Mouse (Mus musculus): Measurements from ENCODE around the gene Arl15. TPM values are rescaled to one million over a fixed set of nuclear protein-coding genes. Genes with fewer than 3 reads are reported as not detected.

Gene Arl15
- polyA plus RNA-seq, 1 experiment from 2014 or later = 1.5 TPM

DNA sequence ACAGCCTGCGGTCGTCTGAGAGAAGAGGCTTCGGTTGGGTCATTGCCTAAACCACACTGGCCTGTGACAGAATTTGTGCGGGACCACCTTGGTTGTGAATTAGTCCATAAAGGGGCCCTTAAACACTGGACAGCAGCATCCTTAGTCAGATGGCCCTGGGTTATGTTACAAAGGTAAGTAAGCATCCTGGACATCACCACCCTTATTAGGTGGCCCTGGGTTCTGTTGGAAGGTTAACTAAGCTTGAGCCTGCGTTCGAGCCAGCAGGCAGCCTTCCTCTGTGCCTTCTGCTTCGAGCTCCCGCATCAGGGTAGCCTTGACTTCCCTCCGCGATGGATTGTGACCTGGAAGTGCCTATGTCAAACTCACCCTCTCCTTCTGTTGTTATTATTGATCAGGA is 68.6 kb downstream of the Arl15 start:
- no peak for TF ChIP-seq EP300 (IDR thresholded peaks at IDR 0.05; ENCODE audit: low read depth)
- TF ChIP-seq CTCF (IDR thresholded peaks at IDR 0.05; ENCODE audit: low read depth) = no peak
- H3K4me1 ChIP-seq (ENCODE audit: insufficient read depth) = peaks cover 9% of the 10 kb centered on the region
- 82% methylated on average over 10 of the region's 10 CpGs for WGBS (ENCODE audit: insufficient replicate concordance)
- no peak overlapping the region for H3K9ac ChIP-seq (replicated peaks)
- DNase-seq (no peak), ATAC-seq (no peak)
- H3K27ac ChIP-seq (ENCODE audit: low read depth) = no peak overlapping the region
- H3K9me3 ChIP-seq (ENCODE audit: low read length) = no peaks in the 10 kb centered on the region
- H3K36me3 ChIP-seq (replicated peaks; ENCODE audit: insufficient read depth, low read length) = no peaks in the 10 kb centered on the region
- no peaks in the 10 kb centered on the region for H3K27me3 ChIP-seq (ENCODE audit: insufficient read depth, low read length)
- H3K4me2 ChIP-seq (ENCODE audit: low read depth, low read length) = no peak overlapping the region
- no peak overlapping the region for H3K4me3 ChIP-seq (ENCODE audit: low read depth, low read length)

DNA sequence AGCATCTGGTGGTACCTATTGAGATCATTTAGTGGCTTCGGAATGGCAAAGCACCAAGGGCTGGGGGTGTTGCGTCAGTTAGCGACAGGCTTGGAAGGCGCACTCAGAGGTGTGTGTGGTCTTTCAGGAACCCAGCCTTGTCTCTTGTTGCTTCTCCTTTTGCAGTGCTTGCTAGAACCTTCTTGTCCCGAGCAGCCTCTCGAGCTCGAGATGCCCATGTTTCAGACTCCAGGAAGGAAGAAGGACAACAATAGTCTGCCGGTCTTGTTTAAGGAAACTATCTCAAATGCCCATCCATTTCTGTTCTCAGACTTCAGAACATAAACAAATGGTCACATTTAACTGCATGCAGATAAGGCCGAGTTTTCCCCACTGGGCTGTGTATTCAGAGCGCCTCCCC is 69.4 kb downstream of the Arl15 start:
- peaks cover 9% of the 10 kb centered on the region; the same call in 1 of the 2 replicates for H3K4me1 ChIP-seq (ENCODE audit: insufficient read depth)
- no peak for ATAC-seq

DNA sequence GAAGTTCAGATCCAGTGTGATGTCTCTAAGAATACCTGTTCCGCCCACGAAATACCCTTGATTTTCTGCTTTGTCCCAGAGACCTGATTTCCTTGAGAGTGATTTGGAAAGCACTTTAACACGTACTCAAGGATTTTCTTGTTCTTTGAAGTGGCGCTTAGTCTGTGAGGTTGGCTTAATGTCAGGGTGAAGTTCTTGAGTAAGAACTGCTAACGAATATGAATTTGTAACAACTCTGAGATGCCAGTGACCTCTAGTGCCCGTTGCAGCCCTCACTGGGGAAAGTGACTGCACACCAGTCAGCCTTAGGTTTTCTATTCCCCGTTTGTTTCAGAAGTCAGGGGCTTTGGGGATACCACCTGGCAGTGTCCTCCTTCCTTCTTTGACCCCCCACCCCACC is 70.0 kb downstream of the Arl15 start:
- H3K4me3 ChIP-seq (ENCODE audit: low read depth, low read length) = no peak overlapping the region
- no peak overlapping the region for H3K4me2 ChIP-seq (ENCODE audit: low read depth, low read length)
- DNase-seq = no peak
- no peak overlapping the region for H3K27ac ChIP-seq (ENCODE audit: low read depth)
- no peak for ATAC-seq
- peak; percentile 47 for TF ChIP-seq CTCF (IDR thresholded peaks at IDR 0.05; ENCODE audit: low read depth)
- no peak for TF ChIP-seq EP300 (IDR thresholded peaks at IDR 0.05; ENCODE audit: low read depth)
- 63% methylated on average over 7 of the region's 7 CpGs for whole genome bisulfite sequencing (ENCODE audit: insufficient replicate concordance)
- no peaks in the 10 kb centered on the region for H3K9me3 ChIP-seq (ENCODE audit: low read length)
- no peaks in the 10 kb centered on the region for H3K27me3 ChIP-seq (ENCODE audit: insufficient read depth, low read length)
- no peaks in the 10 kb centered on the region for H3K36me3 ChIP-seq (replicated peaks; ENCODE audit: insufficient read depth, low read length)
- peaks cover 9% of the 10 kb centered on the region; the same call in 1 of the 2 replicates for H3K4me1 ChIP-seq (ENCODE audit: insufficient read depth)
- H3K9ac ChIP-seq (replicated peaks) = no peak overlapping the region

More for the DNA sequence above, 69.4 kb downstream of the Arl15 start:
- Histone ChIP-seq H3K9ac (replicated peaks) (no peak overlapping the region), H3K9me3 (ENCODE audit: low read length) (no peaks in the 10 kb centered on the region), H3K36me3 (replicated peaks; ENCODE audit: insufficient read depth, low read length) (no peaks in the 10 kb centered on the region), H3K27ac (ENCODE audit: low read depth) (no peak overlapping the region), H3K4me2 (ENCODE audit: low read depth, low read length) (no peak overlapping the region), H3K4me3 (ENCODE audit: low read depth, low read length) (no peak overlapping the region), H3K27me3 (ENCODE audit: insufficient read depth, low read length) (no peaks in the 10 kb centered on the region)
- DNase-seq = no peak
- 50% methylated on average over 10 of the region's 10 CpGs for WGBS (ENCODE audit: insufficient replicate concordance)
- TF ChIP-seq EP300 (IDR thresholded peaks at IDR 0.05; ENCODE audit: low read depth) = no peak
- no peak for TF ChIP-seq CTCF (IDR thresholded peaks at IDR 0.05; ENCODE audit: low read depth)

DNA sequence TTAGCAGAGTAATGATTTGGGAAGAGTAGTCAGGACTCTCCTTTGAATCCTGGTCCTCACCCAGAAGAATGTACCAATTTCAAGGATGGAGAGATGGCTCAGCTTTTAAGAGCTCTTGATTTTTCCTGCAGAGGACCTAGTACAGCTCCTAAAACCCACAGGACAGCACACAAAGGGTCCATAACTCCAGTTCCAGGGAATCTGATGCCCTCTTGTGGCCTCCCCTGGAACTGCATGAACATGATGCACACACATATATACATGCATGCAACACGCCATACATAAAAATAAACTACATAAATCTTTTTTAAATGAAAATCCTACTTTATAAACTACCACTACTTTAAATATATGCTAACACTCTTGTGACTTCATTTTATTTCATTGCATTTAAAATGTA is 70.6 kb downstream of the Arl15 start:
- Histone ChIP-seq H3K9me3 (ENCODE audit: low read length) (no peaks in the 10 kb centered on the region), H3K9ac (replicated peaks) (no peak overlapping the region), H3K27ac (ENCODE audit: low read depth) (no peak overlapping the region), H3K36me3 (replicated peaks; ENCODE audit: insufficient read depth, low read length) (no peaks in the 10 kb centered on the region), H3K4me2 (ENCODE audit: low read depth, low read length) (no peak overlapping the region), H3K4me1 (ENCODE audit: insufficient read depth) (peaks cover 7% of the 10 kb centered on the region; the same call in 1 of the 2 replicates), H3K4me3 (ENCODE audit: low read depth, low read length) (no peak overlapping the region), H3K27me3 (ENCODE audit: insufficient read depth, low read length) (no peaks in the 10 kb centered on the region)
- WGBS (ENCODE audit: insufficient replicate concordance) = 47% methylated on average over 1 of the region's 1 CpGs
- DNase-seq = peak; percentile 81
- peak; percentile 60; the same call in 1 of the 2 replicates for ATAC-seq
- TF ChIP-seq CTCF (IDR thresholded peaks at IDR 0.05; ENCODE audit: low read depth) (peak; percentile 89), EP300 (IDR thresholded peaks at IDR 0.05; ENCODE audit: low read depth) (no peak)

DNA sequence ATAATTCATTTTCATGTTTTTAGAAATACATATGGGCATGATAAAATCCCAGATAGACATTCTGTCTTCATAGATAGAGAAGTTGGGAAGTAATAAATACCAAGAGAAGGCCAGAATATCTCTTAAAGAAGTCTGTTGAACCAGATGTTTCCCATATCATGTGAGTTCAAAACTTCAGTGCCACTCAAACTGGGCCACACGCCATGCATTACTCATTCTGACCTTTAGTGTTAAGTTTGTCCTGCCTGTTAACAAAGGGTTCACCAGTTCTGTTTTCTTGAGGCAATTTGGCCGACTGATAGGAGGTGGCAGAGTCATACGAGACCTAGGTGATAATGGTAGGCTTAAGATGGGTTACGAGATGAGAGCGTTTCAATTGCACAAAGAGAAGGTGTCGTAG is 71.1 kb downstream of the Arl15 start:
- Histone ChIP-seq H3K4me1 (ENCODE audit: insufficient read depth) (peaks cover 7% of the 10 kb centered on the region; the same call in 1 of the 2 replicates), H3K27me3 (ENCODE audit: insufficient read depth, low read length) (no peaks in the 10 kb centered on the region), H3K4me2 (ENCODE audit: low read depth, low read length) (no peak overlapping the region), H3K4me3 (ENCODE audit: low read depth, low read length) (no peak overlapping the region), H3K9me3 (ENCODE audit: low read length) (no peaks in the 10 kb centered on the region), H3K36me3 (replicated peaks; ENCODE audit: insufficient read depth, low read length) (no peaks in the 10 kb centered on the region), H3K9ac (replicated peaks) (no peak overlapping the region), H3K27ac (ENCODE audit: low read depth) (no peak overlapping the region)
- DNase-seq (no peak), ATAC-seq (peak; percentile 22; the same call in 1 of the 2 replicates)
- 61% methylated on average over 6 of the region's 6 CpGs for WGBS (ENCODE audit: insufficient replicate concordance)
- TF ChIP-seq CTCF (IDR thresholded peaks at IDR 0.05; ENCODE audit: low read depth) = no peak
- TF ChIP-seq EP300 (IDR thresholded peaks at IDR 0.05; ENCODE audit: low read depth) = no peak

DNA sequence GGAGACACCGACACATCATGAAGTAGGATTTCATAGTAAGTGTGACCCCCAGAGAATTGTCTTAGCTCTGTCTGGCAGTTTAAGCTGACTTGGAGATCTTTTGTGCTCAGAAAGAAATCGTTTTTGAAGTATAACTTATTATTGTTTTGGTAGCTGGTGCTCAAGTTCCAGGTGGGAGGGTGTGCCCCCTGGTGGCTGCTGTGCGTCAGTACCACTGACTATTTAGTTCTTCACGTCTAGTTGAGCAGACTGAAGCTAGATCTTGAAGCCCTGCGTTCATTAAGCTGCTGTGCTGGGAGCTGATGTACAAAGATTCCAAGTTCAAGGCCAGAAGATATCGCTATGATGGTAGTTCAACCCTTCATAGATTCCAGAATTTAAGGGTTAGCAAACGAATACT is 71.5 kb downstream of the Arl15 start:
- H3K27ac ChIP-seq (ENCODE audit: low read depth) = no peak overlapping the region
- TF ChIP-seq EP300 (IDR thresholded peaks at IDR 0.05; ENCODE audit: low read depth) = no peak
- peak; percentile 93 for TF ChIP-seq CTCF (IDR thresholded peaks at IDR 0.05; ENCODE audit: low read depth)

DNA sequence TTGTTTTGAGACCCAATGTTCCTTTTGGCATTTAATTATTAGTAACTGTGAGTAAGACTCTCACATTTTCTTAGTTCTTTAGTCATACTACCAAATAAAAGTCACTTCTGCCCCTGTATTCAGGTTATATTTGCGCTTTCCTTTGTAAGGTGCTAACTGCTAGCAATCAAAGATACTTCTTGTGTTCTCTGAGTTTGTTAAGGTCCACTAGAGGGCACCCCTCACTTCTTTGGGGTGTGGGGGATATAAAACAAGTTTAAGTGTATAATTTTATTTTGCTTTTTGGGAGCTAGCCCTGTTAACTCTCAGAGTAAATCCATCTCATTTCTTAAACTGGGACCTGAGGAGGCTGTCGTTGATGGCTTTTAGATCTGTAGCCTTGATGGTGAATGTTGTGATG is 73.4 kb downstream of the Arl15 start:
- no peak overlapping the region for H3K27ac ChIP-seq (ENCODE audit: low read depth)
- no peaks in the 10 kb centered on the region for H3K9me3 ChIP-seq (ENCODE audit: low read length)
- DNase-seq (no peak), ATAC-seq (no peak)
- TF ChIP-seq EP300 (IDR thresholded peaks at IDR 0.05; ENCODE audit: low read depth) = no peak
- peak; percentile 49 for TF ChIP-seq CTCF (IDR thresholded peaks at IDR 0.05; ENCODE audit: low read depth)
- H3K4me3 ChIP-seq (ENCODE audit: low read depth, low read length) = no peak overlapping the region
- no peaks in the 10 kb centered on the region for H3K27me3 ChIP-seq (ENCODE audit: insufficient read depth, low read length)
- no peaks in the 10 kb centered on the region for H3K36me3 ChIP-seq (replicated peaks; ENCODE audit: insufficient read depth, low read length)
- 0 out of 2 replicates have a peak, but pooled peaks cover 5% of the 10 kb centered on the region for H3K4me1 ChIP-seq (ENCODE audit: insufficient read depth)
- H3K4me2 ChIP-seq (ENCODE audit: low read depth, low read length) = no peak overlapping the region
- WGBS (ENCODE audit: insufficient replicate concordance) = 81% methylated on average over 2 of the region's 2 CpGs
- no peak overlapping the region for H3K9ac ChIP-seq (replicated peaks)

More for the DNA sequence above, 71.5 kb downstream of the Arl15 start:
- Histone ChIP-seq H3K27me3 (ENCODE audit: insufficient read depth, low read length) (no peaks in the 10 kb centered on the region), H3K4me2 (ENCODE audit: low read depth, low read length) (no peak overlapping the region), H3K9me3 (ENCODE audit: low read length) (no peaks in the 10 kb centered on the region), H3K9ac (replicated peaks) (no peak overlapping the region), H3K4me1 (ENCODE audit: insufficient read depth) (peaks cover 8% of the 10 kb centered on the region; the same call in 1 of the 2 replicates), H3K36me3 (replicated peaks; ENCODE audit: insufficient read depth, low read length) (no peaks in the 10 kb centered on the region), H3K4me3 (ENCODE audit: low read depth, low read length) (no peak overlapping the region)
- ATAC-seq = no peak
- 35% methylated on average over 7 of the region's 7 CpGs for WGBS (ENCODE audit: insufficient replicate concordance)
- peak; percentile 69 for DNase-seq
